Mouse (Mus musculus) spleen, postnatal 10 days (tissue): ENCODE measurements around the gene Med27.

ENCODE experiments used
- DNase-seq, 2 experiments: peaks; one replicate each; pipeline ENCODE4 v3.0.0; 2021 to 2022; ENCODE audit warnings: low spot score in 2 of 2

Med27 gene

GRCm38 (mm10) chr2:29561468-29561867, 214.8 kb downstream of the Med27 start:
- no peak for DNase-seq

- no peak for DNase-seq
These were observed 217.4 kb downstream of the Med27 start for GRCm38 (mm10) chr2:29563986-29564385.

GRCm38 (mm10) chr2:29565570-29566433, 219.2 kb downstream of the Med27 start:
- DNase-seq = no peak

GRCm38 (mm10) chr2:29571921-29572700, 225.5 kb downstream of the Med27 start:
- DNase-seq = no peak

DNA sequence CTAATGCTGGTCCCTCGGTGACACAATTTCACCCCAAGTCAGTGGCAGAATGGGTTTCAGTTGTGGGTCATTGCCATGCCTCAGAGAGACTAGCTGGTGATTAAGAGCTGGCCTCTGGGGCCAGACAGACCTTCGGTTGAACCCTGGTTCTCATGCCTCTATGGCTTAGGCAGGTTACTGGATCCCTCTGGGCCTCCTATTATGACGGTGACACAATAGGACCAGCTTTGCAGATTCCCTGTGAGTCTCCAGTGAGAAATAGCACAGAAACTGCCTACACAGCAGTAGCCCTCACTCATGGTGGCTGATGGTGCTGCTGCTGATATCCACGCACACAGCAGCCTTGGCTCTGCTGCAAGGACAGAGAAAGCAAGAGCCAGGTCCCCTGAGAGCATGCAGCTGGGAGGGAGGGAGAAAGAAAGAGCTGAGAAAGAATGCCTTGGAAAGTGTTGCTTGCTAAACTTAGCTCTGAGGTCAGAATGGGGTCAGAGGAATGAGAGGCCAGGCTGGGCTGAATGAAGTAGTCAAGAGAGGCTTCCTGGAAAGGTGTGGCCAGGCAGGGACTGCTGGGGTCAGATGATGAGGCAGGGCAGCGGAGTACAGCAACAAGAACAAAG, 226.3 kb downstream of the Med27 start:
- DNase-seq = no peak

- peak; percentile 16 to 72 for DNase-seq
These were observed 227.0 kb downstream of the Med27 start for GRCm38 (mm10) chr2:29573591-29573990.

- DNase-seq = no peak
These were observed 227.6 kb downstream of the Med27 start for GRCm38 (mm10) chr2:29574187-29574586.
